Mouse (Mus musculus) megakaryocyte, embryonic 14.5 days (primary cell): ENCODE measurements at regions not wholly inside any gene's neighbourhood (a gene's known extent, or its start where the extent isn't known, plus 50 kb on each side); places are given as distances from the start of the nearest gene placed in this dataset.

Experiments
- H3K27me3 ChIP-seq: replicated peaks from 2 replicates; pipeline ENCODE3; 2012; ENCODE audit warnings: inconsistent platforms
- H3K36me3 ChIP-seq: replicated peaks from 2 replicates; pipeline ENCODE3; 2012; ENCODE audit warnings: low read length, inconsistent platforms, mixed read lengths
- H3K4me1 ChIP-seq: 2 replicates; pipeline ENCODE4 v1.6.1; 2012; ENCODE audit warnings: inconsistent platforms
- H3K4me3 ChIP-seq: replicated peaks from 2 replicates; pipeline ENCODE3; 2012; ENCODE audit warnings: moderate library complexity, mild to moderate bottlenecking, inconsistent platforms
- H3K9me3 ChIP-seq: 2 replicates; pipeline ENCODE4 v1.6.1; 2012; ENCODE audit warnings: inconsistent platforms
- FLI1 ChIP-seq: IDR thresholded peaks from 2 replicates; pipeline ENCODE4 v1.6.1; 2012; ENCODE audit warnings: low read length, inconsistent platforms, mixed read lengths
- GATA1 ChIP-seq: IDR thresholded peaks from 3 replicates; pipeline ENCODE4 v1.6.1; 2012; ENCODE audit warnings: mixed read lengths, low read length, inconsistent platforms, borderline replicate concordance

GRCm38 (mm10) chr2:117938283-117939049 is 173.2 kb upstream of the Thbs1 start:
- H3K4me3 ChIP-seq, result no peak overlapping the region
- TF ChIP-seq FLI1, result no peak
- peaks cover 67% of the 10 kb centered on the region for H3K4me1 ChIP-seq
- H3K9me3 ChIP-seq, result no peaks in the 10 kb centered on the region
- peaks cover 5% of the 10 kb centered on the region for H3K36me3 ChIP-seq
- no peaks in the 10 kb centered on the region for H3K27me3 ChIP-seq

GRCm38 (mm10) chr2:117941517-117942096 is 170.1 kb upstream of the Thbs1 start:
- Histone ChIP-seq H3K9me3 (no peaks in the 10 kb centered on the region), H3K4me1 (peaks cover 67% of the 10 kb centered on the region), H3K4me3 (peak overlapping the region; percentile 57), H3K36me3 (peaks cover 11% of the 10 kb centered on the region), H3K27me3 (no peaks in the 10 kb centered on the region)
- no peak for TF ChIP-seq FLI1
- no peak for TF ChIP-seq GATA1

- no peaks in the 10 kb centered on the region for H3K27me3 ChIP-seq
- TF ChIP-seq FLI1 (no peak), GATA1 (no peak)
- no peaks in the 10 kb centered on the region for H3K9me3 ChIP-seq
- peaks cover 65% of the 10 kb centered on the region for H3K4me1 ChIP-seq
- H3K36me3 ChIP-seq, result peaks cover 10% of the 10 kb centered on the region
- no peak overlapping the region for H3K4me3 ChIP-seq
Measured at GRCm38 (mm10) chr2:117943666-117944065, 168.0 kb upstream of the Thbs1 start.

- Histone ChIP-seq H3K4me3 (no peak overlapping the region), H3K9me3 (no peaks in the 10 kb centered on the region), H3K36me3 (peaks cover 10% of the 10 kb centered on the region), H3K27me3 (no peaks in the 10 kb centered on the region), H3K4me1 (peaks cover 67% of the 10 kb centered on the region)
- TF ChIP-seq GATA1, result no peak
- no peak for TF ChIP-seq FLI1
Measured at GRCm38 (mm10) chr2:117944325-117944724, 167.4 kb upstream of the Thbs1 start.

GRCm38 (mm10) chr2:117944942-117945341 is 166.7 kb upstream of the Thbs1 start:
- H3K9me3 ChIP-seq, result no peaks in the 10 kb centered on the region
- H3K4me1 ChIP-seq, result peaks cover 70% of the 10 kb centered on the region
- no peaks in the 10 kb centered on the region for H3K27me3 ChIP-seq
- TF ChIP-seq FLI1 (no peak), GATA1 (no peak)
- H3K36me3 ChIP-seq, result peaks cover 12% of the 10 kb centered on the region
- no peak overlapping the region for H3K4me3 ChIP-seq

- H3K9me3 ChIP-seq, result no peaks in the 10 kb centered on the region
- peaks cover 42% of the 10 kb centered on the region for H3K4me1 ChIP-seq
- H3K27me3 ChIP-seq, result no peaks in the 10 kb centered on the region
- no peak overlapping the region for H3K4me3 ChIP-seq
- peaks cover 31% of the 10 kb centered on the region for H3K36me3 ChIP-seq
- TF ChIP-seq FLI1 (no peak), GATA1 (no peak)
Measured at GRCm38 (mm10) chr2:117950431-117951336, 161.0 kb upstream of the Thbs1 start.

- Histone ChIP-seq H3K4me1 (peaks cover 44% of the 10 kb centered on the region), H3K4me3 (no peak overlapping the region), H3K36me3 (peaks cover 28% of the 10 kb centered on the region), H3K27me3 (no peaks in the 10 kb centered on the region), H3K9me3 (no peaks in the 10 kb centered on the region)
- no peak for TF ChIP-seq FLI1
- TF ChIP-seq GATA1, result no peak
Measured at GRCm38 (mm10) chr2:117951337-117951718, 160.3 kb upstream of the Thbs1 start.

- Histone ChIP-seq H3K4me1 (peaks cover 63% of the 10 kb centered on the region), H3K9me3 (no peaks in the 10 kb centered on the region), H3K36me3 (peaks cover 26% of the 10 kb centered on the region), H3K27me3 (no peaks in the 10 kb centered on the region), H3K4me3 (no peak overlapping the region)
- no peak for TF ChIP-seq FLI1
- no peak for TF ChIP-seq GATA1
Measured at GRCm38 (mm10) chr2:117958737-117959136, 152.9 kb upstream of the Thbs1 start.

- Histone ChIP-seq H3K36me3 (peaks cover 23% of the 10 kb centered on the region), H3K4me3 (no peak overlapping the region), H3K4me1 (peaks cover 60% of the 10 kb centered on the region), H3K27me3 (no peaks in the 10 kb centered on the region), H3K9me3 (no peaks in the 10 kb centered on the region)
- TF ChIP-seq GATA1 (no peak), FLI1 (no peak)
Measured at GRCm38 (mm10) chr2:117959440-117959839, 152.2 kb upstream of the Thbs1 start.
